Mouse (Mus musculus) ES-Bruce4 (cell line): Measurements from ENCODE around the gene Fyn.

Experiments
- CTCF ChIP-seq: IDR thresholded peaks from one replicate; pipeline ENCODE4 v1.8.1; 2011; ENCODE audit warnings: low read depth, low read length
- EP300 ChIP-seq: IDR thresholded peaks from 2 replicates; pipeline ENCODE4 v1.6.1; 2011; ENCODE audit warnings: low read depth, low read length; ENCODE audit not compliant: insufficient read depth

DNA sequence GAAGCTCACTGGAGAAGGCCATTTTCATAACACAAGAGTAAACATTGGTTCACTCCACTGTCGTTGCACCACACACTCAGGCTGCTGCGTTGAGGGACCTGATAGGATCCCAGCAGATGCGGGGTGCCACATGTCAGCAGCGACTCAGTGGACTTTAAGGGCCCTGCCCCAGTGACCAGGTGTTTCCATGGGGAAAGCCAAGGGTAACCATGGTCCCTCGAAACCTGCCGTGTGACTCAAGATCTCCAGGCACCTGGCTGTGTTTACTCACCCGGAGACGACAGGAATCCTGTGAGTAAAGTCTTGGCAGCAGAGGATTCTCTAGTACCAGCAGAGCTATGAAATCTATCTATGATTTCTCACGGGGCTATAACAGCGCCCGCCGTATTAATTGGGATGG is 198.2 kb downstream of the Fyn start:
- TF ChIP-seq CTCF (no peak), EP300 (no peak)
